Mouse (Mus musculus) limb, embryonic 10.5 days (tissue): ENCODE results near the gene Wwox. TPM values are rescaled to one million over a fixed set of nuclear protein-coding genes. Genes with fewer than 3 reads are reported as not detected.

Experiments
- DNase-seq: peaks from one replicate; pipeline ENCODE4 v3.0.0-alpha.2; 2017; ENCODE audit warnings: low spot score
- H3K27ac ChIP-seq: fragments of 300-500 bp; sonication (generic); 2 replicates; pipeline ENCODE4 v1.5.1; 2016; ENCODE audit warnings: mild to moderate bottlenecking
- H3K27me3 ChIP-seq: fragments of 300-500 bp; sonication (generic); 2 replicates; pipeline ENCODE4 v1.6.1; 2016; ENCODE audit warnings: low read depth, mild to moderate bottlenecking; ENCODE audit not compliant: poor library complexity, severe bottlenecking
- H3K36me3 ChIP-seq: fragments of 300-500 bp; sonication (generic); 2 replicates; pipeline ENCODE4 v1.6.1; 2016; ENCODE audit warnings: mild to moderate bottlenecking, moderate library complexity
- H3K4me1 ChIP-seq: fragments of 300-500 bp; sonication (generic); 2 replicates; pipeline ENCODE4 v1.6.1; 2016
- H3K4me3 ChIP-seq: fragments of 300-500 bp; sonication (generic); 2 replicates; pipeline ENCODE4 v1.5.1; 2016; ENCODE audit warnings: mild to moderate bottlenecking, moderate library complexity
- H3K9me3 ChIP-seq: fragments of 300-500 bp; sonication (generic); replicated peaks from 2 replicates; pipeline ENCODE4 v1.6.1; 2016; ENCODE audit warnings: mild to moderate bottlenecking
- WGBS: fragments of 180-500 bp; shearing (Covaris S2); methylation state at CpG from one replicate; pipeline ENCODE4 v1.1.7; 2016; 5-methylcytosine and 5-hydroxymethylcytosine counted together
- polyA plus RNA-seq: library from polyadenylated mRNA; unstranded; fragments of >200 nt; fragmentation: Nextera tagmentation; extraction: Ambion mirVana; gene quantifications from 2 replicates; pipeline ENCODE4 v1.2.1, GENCODE M21; 2016

The Wwox gene
- polyA plus RNA-seq, 1 experiment from 2014 or later: 8.6 TPM

DNA sequence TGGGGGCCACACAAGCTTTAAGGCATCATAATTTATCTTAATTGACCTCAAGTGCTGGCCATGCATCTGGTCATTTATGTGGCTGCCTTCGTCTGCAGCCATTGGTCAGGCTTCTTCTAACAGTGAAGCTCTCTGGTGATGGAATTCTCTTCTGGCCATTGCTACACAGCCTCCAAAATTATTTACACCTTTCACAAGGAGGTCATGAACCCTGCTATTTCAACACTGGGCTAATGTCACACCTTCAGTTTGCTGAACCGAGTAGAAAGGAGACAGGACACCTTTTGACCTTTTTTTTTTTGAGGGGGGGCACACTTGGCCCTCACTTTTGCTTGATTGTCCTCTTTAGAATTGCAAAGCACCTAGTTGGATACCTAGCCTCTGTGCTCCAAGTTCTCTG lies 320.2 kb downstream of the Wwox start:
- H3K36me3 ChIP-seq: no peaks in the 10 kb centered on the region
- 19% methylated on average over 2 of the region's 2 CpGs for WGBS
- H3K9me3 ChIP-seq: no peaks in the 10 kb centered on the region
- H3K4me3 ChIP-seq: no peak overlapping the region
- no peaks in the 10 kb centered on the region for H3K27me3 ChIP-seq
- no peak for DNase-seq
- H3K27ac ChIP-seq: no peak overlapping the region
- H3K4me1 ChIP-seq: peaks cover 29% of the 10 kb centered on the region

DNA sequence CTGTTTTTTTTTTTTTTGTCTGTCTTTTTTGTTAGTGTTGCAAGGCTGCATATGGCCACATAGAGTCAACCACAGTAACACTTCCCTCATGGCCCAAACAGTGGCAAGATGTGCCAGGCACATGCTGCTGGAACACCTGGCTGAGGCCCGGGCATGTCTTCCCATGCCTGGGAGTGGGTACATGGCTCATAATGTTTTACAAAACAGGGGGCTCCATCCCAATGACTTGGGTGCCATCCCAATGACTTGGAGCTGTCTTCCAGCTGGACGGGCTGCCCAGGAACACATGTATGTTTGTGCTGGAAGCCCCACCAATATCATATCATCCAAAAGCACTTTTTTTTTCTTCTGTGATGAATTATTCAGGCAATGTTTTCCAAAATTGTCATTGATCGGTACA lies 329.1 kb downstream of the Wwox start:
- H3K4me1 ChIP-seq: peaks cover 33% of the 10 kb centered on the region
- no peaks in the 10 kb centered on the region for H3K27me3 ChIP-seq
- no peak for DNase-seq
- H3K36me3 ChIP-seq: no peaks in the 10 kb centered on the region
- H3K27ac ChIP-seq: no peak overlapping the region
- H3K4me3 ChIP-seq: no peak overlapping the region
- no peaks in the 10 kb centered on the region for H3K9me3 ChIP-seq
- WGBS: 87% methylated on average over 3 of the region's 3 CpGs

DNA sequence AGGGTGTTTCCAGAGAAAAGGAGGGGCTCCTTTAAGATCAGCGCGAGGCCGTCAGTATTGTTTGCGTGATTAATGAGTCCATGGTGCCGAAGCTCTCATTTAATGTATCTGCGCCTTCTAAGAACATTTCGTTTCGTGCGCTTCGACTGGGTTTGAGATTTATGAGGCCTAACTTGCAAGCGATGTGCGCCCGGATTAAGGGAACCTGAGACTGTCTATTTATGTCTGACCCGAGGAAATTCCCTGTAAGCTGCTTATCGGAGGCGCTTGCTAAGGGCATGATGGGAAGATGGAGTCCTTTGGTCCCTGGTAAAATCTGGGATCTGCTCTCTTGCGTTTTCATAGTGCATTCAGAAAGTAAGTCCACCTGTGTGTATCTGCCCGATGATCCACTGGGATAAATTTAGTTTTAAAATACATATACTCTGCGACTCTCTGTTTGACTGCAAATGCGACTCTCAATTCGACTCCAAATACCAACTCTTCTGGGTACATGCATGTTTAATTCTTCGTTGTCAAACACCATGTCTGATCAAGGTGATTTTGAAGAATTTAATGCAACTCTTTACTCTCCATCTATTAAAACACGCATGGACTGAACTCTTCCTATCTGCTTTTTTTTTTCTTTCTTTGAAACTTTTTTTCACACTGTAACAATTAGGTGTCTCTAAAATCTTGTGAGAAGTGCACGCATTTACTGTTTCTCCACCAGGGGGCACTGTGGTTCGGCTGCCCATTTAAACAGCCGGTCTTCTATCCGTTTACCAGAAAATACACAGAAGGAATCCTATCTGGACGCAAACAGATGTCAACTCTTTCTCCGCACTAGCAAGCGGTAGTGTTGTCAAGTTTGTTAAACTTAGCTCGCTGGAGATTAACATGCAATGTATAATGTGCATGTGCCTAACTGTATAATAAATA lies 331.7 kb downstream of the Wwox start:
- Histone ChIP-seq H3K27me3 (no peaks in the 10 kb centered on the region), H3K36me3 (no peaks in the 10 kb centered on the region), H3K4me3 (no peak overlapping the region), H3K27ac (no peak overlapping the region), H3K4me1 (peaks cover 37% of the 10 kb centered on the region), H3K9me3 (no peaks in the 10 kb centered on the region)
- 51% methylated on average over 31 of the region's 31 CpGs for WGBS
- DNase-seq: peak; percentile 85

DNA sequence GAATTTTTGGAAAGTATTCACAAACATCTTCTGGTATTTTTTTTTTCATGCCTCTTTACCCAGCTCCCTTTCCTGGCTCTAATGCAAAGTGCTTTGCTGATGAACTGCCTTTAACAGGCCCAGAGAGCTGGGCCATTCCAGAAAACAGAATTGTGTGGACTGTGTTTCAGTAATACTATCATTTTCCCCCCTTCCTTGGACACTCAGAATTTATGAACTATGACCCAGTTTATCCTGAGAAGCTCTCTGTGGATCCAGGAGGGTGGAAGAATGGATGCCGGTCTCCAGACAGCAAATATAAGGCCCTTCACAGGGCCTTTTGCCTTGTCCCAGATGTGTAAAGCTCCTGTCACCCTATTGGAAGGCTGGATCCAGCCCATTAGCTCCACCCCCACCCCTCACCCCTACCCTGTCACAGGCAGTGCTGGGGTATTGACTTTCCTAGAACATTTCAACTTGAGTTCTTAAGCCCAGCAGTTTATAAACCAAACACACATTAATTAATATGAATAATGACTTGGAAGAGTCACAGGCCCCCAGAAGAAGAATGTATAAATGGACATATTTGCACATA lies 332.9 kb downstream of the Wwox start:
- WGBS: 48% methylated on average over 1 of the region's 1 CpGs

DNA sequence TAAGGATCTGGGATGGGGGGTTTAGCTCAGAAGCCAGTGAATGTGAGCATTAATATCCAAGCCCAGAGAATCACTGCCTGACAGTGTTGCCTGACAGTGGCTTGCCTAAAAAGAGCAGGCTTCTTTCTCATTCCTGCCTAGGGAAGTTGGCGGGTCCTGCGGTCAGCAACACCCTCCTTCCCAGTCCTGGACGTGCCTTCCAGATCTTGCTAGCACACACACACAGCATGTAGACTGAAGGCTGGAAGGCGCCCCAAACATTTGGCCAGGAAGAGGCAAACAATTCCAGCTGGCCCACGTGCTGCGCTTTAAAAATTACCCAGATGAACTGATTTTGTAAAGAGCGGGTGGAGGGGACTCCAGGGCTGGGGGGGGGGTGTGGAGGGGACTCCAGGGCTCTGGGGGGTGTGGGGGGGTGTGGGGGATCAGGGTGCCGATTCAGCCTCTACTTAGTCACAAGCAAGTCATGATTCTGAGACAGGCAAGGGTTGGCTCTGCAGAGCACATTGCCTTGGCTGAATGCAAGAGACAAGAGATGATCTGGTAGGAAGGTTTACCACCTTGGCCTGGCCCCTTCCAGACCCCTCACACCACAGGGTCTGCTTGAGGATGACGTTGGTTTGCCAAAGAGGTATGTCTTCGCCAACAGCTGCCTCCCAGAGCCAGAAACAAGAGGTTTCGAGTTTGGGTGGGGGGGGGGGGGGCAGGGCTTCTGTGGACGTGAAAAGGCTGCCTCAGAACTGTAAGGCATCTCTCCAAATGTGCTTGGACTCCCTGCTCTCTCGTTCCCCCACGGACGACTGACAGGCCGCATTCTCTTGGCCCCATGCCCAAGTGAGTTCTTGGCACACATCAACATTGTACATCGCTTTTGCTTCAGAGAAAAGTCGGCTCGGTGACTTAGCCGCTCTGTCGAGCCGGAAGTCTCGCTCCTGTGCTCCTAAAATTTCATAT lies 334.3 kb downstream of the Wwox start:
- H3K36me3 ChIP-seq: no peaks in the 10 kb centered on the region
- no peak overlapping the region for H3K4me3 ChIP-seq
- H3K9me3 ChIP-seq: no peaks in the 10 kb centered on the region
- H3K4me1 ChIP-seq: peaks cover 46% of the 10 kb centered on the region
- no peaks in the 10 kb centered on the region for H3K27me3 ChIP-seq
- WGBS: 80% methylated on average over 23 of the region's 23 CpGs
- DNase-seq: no peak
- H3K27ac ChIP-seq: peak overlapping the region; percentile 61

More for the DNA sequence above, 332.9 kb downstream of the Wwox start:
- Histone ChIP-seq H3K4me1 (peaks cover 37% of the 10 kb centered on the region), H3K36me3 (no peaks in the 10 kb centered on the region), H3K4me3 (no peak overlapping the region), H3K27me3 (no peaks in the 10 kb centered on the region), H3K27ac (no peak overlapping the region), H3K9me3 (no peaks in the 10 kb centered on the region)
- DNase-seq: no peak

DNA sequence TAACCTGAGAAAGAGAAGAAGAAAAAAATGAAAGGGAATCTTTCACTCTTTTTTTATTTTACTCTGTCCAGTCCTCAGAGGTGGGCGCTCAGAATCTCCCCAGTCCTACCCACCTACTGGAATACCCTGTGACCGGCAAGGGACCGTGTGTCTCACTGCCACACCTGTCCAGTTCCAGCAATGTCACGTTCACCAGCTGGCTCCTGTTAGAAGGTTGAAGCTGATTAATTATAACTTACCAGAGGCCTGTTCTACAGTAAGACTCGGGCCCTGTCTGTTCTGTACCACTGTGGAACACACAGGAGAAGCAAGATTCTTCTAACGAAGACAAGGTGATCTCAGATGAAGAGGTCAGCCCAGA lies 334.9 kb downstream of the Wwox start:
- Histone ChIP-seq H3K4me1 (peaks cover 46% of the 10 kb centered on the region), H3K36me3 (no peaks in the 10 kb centered on the region), H3K27ac (no peak overlapping the region), H3K27me3 (no peaks in the 10 kb centered on the region), H3K4me3 (no peak overlapping the region), H3K9me3 (no peaks in the 10 kb centered on the region)
- 87% methylated on average over 6 of the region's 6 CpGs for WGBS
- DNase-seq: no peak

DNA sequence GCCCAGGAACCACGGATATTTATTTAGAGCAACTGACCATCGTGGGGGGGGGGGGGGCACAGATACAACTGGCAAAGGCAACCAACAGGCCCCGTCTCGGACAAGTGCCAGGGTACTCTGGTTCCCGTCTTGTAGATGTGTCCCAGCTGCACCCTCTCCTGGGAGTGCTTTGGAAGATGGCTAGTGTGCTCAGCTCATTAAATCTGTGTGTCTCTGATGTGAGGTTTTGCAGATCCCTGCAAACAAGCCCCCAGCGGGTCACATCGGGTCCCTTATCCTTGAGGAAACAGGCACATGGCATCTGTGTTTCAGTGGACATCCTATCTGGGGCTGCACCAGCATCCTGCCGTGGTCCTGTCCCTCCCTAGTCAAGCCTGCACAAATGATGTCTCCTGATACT lies 336.1 kb downstream of the Wwox start:
- H3K4me1 ChIP-seq: peaks cover 49% of the 10 kb centered on the region
- no peaks in the 10 kb centered on the region for H3K27me3 ChIP-seq
- WGBS: 70% methylated on average over 8 of the region's 8 CpGs
- H3K27ac ChIP-seq: no peak overlapping the region
- DNase-seq: no peak
- H3K4me3 ChIP-seq: no peak overlapping the region
- H3K9me3 ChIP-seq: no peaks in the 10 kb centered on the region
- no peaks in the 10 kb centered on the region for H3K36me3 ChIP-seq

DNA sequence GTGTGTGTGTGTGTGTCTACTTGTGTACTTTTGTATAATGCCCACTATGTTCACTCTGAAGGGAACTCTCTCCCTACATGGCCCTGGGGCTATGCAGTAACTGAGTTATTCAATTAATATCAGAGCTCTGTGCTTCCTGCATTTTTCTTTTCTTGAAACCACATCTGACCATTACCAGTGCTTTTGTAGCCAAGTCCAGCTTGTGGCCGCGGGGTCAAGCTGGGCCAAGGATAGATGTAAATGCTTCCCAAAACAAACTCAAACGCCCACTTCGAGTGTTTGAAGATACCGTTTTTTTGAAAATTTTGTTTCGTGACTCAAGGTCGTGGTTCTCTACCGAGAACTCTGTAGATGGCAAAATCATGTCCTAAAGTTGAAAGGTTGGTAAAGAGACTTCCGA lies 337.2 kb downstream of the Wwox start:
- no peak overlapping the region for H3K27ac ChIP-seq
- H3K4me3 ChIP-seq: no peak overlapping the region
- no peaks in the 10 kb centered on the region for H3K27me3 ChIP-seq
- no peaks in the 10 kb centered on the region for H3K9me3 ChIP-seq
- no peaks in the 10 kb centered on the region for H3K36me3 ChIP-seq
- 95% methylated on average over 9 of the region's 9 CpGs for WGBS
- no peak for DNase-seq
- peaks cover 40% of the 10 kb centered on the region for H3K4me1 ChIP-seq

DNA sequence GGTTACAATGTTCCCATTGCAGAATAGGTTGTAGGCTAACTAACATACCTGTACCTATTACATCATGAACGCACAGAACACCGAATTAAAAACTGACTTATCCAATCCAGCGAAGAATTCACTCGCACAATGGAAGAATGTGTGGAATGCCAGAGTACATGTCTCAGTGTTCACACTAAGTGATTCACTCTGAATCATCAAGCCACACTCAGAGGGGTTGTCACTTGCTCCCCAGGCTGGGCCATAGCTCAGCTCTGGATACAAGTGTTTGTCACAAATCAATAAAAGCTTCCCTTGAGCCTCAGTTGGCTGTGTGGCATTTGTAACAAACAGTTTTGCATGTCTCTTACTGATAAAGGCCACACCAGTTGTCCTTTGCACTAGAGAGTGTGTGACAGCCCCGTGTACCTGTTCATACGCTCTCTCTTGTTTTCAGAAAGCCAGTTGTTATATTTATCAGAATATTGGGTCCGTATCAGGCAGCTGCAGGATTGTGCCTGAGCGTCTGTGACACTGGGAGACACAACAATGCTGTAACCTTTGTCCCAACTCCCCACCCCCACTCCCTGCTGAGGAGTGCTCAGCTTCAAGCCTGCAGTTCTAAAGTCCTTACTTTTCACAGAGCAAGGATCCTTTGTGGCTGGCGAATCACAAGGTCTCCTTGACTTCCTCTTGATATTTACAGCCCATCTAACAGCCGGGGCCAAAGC lies 338.0 kb downstream of the Wwox start:
- no peak for DNase-seq
- H3K36me3 ChIP-seq: no peaks in the 10 kb centered on the region
- H3K27ac ChIP-seq: no peak overlapping the region
- H3K4me3 ChIP-seq: no peak overlapping the region
- no peaks in the 10 kb centered on the region for H3K27me3 ChIP-seq
- WGBS: 69% methylated on average over 10 of the region's 10 CpGs
- peaks cover 36% of the 10 kb centered on the region for H3K4me1 ChIP-seq
- H3K9me3 ChIP-seq: no peaks in the 10 kb centered on the region

DNA sequence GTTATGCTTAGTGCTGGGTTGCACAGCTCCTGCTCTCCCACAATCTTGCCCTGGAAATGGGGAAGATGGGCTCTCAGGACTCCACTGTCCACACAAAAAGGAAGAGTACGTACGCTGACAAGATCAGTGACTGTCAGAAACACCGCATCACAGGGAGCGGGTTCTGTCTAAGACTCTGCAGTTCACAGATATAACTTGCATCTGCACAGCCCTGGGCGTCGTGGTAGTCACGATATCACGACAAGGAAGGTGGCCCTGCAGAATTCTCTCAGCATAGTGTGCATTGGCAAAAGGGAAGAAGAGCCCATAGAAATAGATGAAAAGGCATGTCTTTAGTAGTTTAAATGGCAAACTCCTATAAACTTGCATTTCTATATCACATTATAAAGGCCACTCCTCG lies 339.5 kb downstream of the Wwox start:
- 91% methylated on average over 9 of the region's 9 CpGs for WGBS
- DNase-seq: no peak
- Histone ChIP-seq H3K27ac (no peak overlapping the region), H3K4me1 (peaks cover 22% of the 10 kb centered on the region), H3K36me3 (no peaks in the 10 kb centered on the region), H3K4me3 (no peak overlapping the region), H3K9me3 (no peaks in the 10 kb centered on the region), H3K27me3 (peaks cover 9% of the 10 kb centered on the region; the same call in 1 of the 2 replicates)

DNA sequence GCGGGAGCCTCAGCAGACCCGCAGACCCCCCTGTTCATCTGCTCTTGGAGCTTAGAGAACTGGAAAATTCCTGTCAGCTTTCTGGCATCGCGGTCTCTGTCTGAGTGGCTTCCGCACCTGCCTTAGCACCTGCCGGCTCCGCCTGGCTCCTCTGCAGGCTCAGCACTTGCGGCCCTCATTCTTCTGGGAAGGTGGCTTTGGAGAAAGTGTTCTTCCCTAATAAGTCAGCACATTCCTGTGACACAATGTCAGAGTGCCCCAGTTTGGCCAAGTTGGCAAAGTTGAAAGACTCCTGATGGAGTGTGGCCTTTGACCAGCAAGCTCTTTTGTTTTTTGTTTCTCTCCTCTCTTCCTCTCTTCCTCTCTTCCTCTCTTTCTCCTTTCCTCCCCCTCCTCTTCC lies 343.9 kb downstream of the Wwox start:
- no peak for DNase-seq
- no peak overlapping the region for H3K4me3 ChIP-seq
- H3K9me3 ChIP-seq: no peaks in the 10 kb centered on the region
- peaks cover 9% of the 10 kb centered on the region; the same call in 1 of the 2 replicates for H3K27me3 ChIP-seq
- H3K4me1 ChIP-seq: 0 out of 2 replicates have a peak, but pooled peaks cover 6% of the 10 kb centered on the region
- no peaks in the 10 kb centered on the region for H3K36me3 ChIP-seq
- WGBS: 84% methylated on average over 8 of the region's 8 CpGs
- H3K27ac ChIP-seq: no peak overlapping the region

DNA sequence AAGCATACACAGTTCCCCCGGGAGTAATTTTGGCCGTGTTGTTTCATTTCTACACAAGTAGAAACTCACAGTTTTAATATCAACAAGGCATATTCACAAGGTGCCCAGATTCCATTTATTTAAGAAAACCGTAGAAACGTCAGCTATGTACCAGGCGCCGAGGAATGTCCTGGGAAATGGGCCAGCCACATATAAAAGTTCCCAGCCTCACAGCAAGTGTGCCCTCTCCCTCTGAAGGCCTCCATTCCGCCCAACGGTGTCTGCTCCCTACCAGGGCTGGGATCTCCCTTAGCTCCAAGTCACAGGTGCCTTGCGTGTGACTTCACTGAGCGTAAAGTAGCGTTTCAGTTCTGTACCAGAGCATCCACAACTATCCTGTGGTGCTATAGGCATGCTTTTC lies 346.4 kb downstream of the Wwox start:
- Histone ChIP-seq H3K36me3 (no peaks in the 10 kb centered on the region), H3K27ac (no peak overlapping the region), H3K27me3 (peaks cover 9% of the 10 kb centered on the region; the same call in 1 of the 2 replicates), H3K9me3 (no peaks in the 10 kb centered on the region), H3K4me1 (no peaks in the 10 kb centered on the region), H3K4me3 (no peak overlapping the region)
- 93% methylated on average over 11 of the region's 11 CpGs for WGBS
- DNase-seq: no peak
